Mouse (Mus musculus) layer of hippocampus, adult 9-10 months (tissue): ENCODE results near the gene Higd1c.
"Not testable (repeated sequence)": the region's sequence is repeated elsewhere in the genome, so short reads cannot be mapped to it uniquely, and the experiment has no call there.

Experiments used
- DNase-seq: peaks from one replicate; pipeline ENCODE4 v3.0.0; 2022; ENCODE audit warnings: low spot score

Gene Higd1c

GRCm38 (mm10) chr15:100355876-100356275, 8.5 kb upstream of the Higd1c start:
- no peak for DNase-seq

DNA sequence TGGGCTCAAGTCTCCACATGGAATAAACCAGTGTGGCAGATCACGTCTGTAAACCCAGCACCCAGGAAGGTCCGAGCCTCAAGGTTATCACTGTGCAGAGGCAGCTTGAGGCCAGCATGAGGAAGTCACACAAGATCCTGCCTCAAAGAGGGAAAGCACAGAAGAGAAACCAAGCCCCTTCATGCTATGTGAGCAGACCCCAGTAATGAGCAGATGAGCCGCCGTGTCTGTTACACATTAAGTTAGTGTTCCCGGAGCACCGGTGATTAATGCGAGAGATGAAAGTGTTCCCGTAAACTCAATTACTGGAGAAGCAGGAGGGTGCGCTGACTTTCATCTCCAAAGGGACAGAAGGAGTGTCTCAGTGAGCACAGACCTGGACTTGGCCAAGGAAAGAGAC, 1.6 kb downstream of the Higd1c start:
- DNase-seq, result not testable (repeated sequence)

DNA sequence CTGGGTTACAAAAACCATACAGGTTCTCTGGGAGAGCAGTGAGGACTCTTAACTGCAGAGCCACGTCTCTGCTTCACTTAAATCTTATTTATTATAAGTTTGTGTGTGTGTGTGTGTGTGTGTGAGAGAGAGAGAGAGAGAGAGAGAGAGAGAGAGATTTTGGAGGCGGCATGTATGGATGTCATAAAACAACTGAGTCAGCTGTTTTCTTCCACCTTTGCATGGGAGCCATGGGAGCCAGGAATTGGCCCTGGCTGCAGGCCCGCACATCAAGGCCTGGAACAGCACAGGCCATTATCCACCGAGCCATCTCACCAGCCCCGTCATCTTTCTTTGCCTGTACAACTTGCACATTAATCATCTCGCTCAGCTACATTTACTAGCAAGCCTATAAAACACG, 2.8 kb downstream of the Higd1c start:
- no peak for DNase-seq

GRCm38 (mm10) chr15:100375066-100375465, 10.7 kb downstream of the Higd1c start:
- DNase-seq, result peak; percentile 72

- DNase-seq, result peak; percentile 6
Observed at GRCm38 (mm10) chr15:100377847-100378505, 13.6 kb downstream of the Higd1c start.

DNA sequence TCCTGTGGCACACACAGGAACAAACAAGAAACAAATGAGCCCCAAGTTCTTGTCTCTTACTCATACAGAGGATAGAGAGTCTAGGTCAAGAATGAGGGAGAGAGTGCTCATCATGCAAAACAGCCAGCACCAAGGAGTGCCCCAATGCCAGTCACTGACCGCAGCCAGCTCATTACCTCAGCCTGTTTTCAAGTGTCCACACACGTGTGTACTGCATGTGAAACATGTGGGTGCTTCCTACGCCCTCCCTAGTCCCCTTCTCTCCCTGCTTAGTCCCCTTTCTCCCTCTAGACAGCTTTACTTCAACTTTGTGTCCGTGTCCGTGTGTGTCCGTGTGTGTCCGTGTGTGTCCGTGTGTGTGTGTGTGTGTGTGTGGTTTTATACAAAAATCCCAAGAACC, 15.3 kb downstream of the Higd1c start:
- no peak for DNase-seq

DNA sequence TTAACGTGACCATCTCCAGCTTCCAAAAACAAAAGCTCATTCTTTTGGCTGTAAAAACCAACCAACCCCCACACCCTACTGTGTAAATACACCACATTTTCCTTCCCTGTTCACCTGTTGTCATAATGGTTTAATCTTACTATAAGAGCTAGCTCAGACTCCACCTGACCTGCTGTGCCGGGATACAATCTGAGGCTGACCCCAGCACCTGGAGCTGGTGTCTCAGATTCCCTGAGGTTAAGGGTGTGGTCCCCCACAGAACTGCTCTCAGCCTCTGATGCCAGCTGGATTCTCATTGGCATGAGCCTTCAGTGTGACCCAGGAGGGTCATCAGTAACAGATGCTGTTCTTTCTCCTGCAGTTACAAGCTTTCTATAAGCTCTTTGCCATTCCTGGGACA, 15.8 kb downstream of the Higd1c start:
- DNase-seq, result no peak

- DNase-seq, result no peak
Observed at GRCm38 (mm10) chr15:100385705-100386104, 21.4 kb downstream of the Higd1c start.

DNA sequence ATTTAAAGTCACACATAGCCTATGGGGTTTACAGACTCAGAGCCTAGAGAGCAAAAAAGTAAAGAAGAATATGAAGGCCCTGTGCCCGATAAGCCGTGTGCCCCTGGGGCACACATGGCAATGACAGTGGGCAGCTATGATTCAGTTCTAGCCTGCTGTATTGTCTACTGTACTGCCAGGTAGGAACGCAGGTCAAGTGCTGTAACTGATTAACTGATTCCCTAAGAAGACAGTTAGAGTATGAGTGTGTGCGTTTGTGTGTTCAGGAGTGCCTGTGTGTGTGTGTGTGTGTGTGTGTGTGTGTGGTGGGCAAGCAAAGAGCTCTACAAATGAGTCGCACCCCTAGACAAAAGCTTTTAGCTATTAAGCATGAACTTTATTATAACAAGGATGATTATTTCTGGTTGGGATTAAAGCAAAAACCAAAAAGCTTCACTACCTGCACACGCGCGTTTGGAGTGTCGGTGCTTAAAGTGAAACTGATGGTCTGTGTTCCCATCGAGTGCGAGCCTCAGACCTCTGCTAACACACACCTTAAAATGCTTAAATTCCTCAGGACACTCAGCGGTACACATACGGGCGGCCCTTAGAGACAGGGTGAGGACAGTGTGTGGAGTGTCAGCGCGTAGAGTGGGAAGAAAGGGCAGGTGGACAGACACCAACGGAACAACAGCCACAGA, 23.3 kb downstream of the Higd1c start:
- DNase-seq, result no peak

- DNase-seq, result no peak
Observed at GRCm38 (mm10) chr15:100388224-100388835, 24.0 kb downstream of the Higd1c start.

DNA sequence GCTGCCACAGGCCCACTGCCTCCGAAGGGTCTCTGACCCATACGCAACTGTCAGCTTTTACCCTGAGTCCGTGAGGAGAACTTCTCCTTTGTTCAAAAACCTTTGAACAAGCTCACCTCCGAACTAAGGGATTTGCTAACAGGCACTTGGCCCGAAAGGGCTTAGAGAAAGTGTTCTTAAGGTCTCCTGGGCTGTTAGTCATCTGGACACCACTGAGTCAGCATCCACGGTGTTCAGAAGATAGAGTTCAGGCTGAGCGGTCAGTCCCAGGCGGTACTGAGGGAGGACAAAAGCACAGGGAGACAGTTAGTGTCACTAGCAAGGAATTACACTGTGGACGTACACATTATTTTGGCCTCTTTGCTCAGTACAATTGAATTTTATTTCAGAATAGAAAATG, 24.5 kb downstream of the Higd1c start:
- DNase-seq, result no peak

- no peak for DNase-seq
Observed at GRCm38 (mm10) chr15:100391066-100391465, 26.7 kb downstream of the Higd1c start.

GRCm38 (mm10) chr15:100391599-100391998, 27.3 kb downstream of the Higd1c start:
- DNase-seq, result no peak

- no peak for DNase-seq
Observed at GRCm38 (mm10) chr15:100393016-100393415, 28.7 kb downstream of the Higd1c start.

DNA sequence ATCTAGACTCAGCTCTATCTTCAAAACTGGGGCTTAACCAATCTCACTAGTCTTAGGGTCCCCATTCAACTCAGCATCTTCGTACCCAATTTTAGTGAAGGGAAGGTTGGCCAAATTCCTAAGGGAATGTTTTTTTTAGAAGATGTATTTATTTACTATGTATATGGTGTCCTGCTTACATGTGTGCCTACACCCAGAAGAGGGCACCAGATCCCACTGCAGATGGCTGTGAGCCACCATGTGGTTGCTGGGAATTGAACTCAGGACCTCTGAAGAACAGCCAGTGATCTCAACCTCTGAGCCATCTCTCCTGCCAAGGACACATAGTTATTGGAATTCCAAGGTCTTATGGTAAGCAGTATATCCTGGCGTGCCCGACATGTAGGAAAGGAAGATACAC, 31.2 kb downstream of the Higd1c start:
- DNase-seq, result no peak

GRCm38 (mm10) chr15:100400592-100401250, 36.4 kb downstream of the Higd1c start:
- no peak for DNase-seq

- DNase-seq, result no peak
Observed at GRCm38 (mm10) chr15:100401811-100402210, 37.5 kb downstream of the Higd1c start.

DNA sequence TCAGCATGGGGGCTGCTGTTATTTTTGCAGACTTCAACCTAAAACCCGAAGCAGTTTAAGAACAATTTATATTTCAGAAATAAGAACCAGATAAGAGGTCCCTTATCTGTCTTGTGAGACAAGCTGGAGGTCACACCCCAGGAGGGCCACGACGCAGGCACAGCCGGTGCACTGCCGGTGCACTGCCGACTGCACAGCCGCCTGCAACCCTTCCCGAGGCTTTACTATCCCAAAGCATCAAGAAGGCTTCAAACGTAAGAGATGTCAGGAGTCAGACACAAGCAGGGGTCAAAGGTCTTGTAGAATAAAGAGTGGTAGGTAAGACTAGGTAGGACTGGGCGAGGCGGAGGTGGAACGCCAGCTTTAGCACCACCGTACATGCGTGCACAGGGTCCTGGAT, 38.0 kb downstream of the Higd1c start:
- DNase-seq, result no peak

DNA sequence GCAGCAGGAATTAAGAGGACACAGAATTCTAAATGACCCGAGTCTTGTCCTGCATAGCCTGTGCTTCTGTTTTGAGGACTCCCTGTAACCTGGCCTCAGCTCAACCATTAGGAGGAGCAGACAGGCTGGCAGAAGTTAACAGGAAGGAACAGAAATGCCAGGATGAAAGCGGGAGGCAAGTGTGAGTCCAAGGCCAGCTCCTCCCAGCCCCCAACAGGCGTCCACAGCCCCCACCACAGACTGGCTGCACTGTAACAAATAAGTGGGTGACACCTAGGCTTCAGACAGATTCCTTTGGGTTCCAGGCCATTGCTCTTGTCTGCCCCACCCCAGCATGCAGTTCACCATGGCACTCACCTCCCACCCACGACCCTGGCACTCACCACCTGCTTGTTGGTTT, 38.5 kb downstream of the Higd1c start:
- DNase-seq, result no peak

DNA sequence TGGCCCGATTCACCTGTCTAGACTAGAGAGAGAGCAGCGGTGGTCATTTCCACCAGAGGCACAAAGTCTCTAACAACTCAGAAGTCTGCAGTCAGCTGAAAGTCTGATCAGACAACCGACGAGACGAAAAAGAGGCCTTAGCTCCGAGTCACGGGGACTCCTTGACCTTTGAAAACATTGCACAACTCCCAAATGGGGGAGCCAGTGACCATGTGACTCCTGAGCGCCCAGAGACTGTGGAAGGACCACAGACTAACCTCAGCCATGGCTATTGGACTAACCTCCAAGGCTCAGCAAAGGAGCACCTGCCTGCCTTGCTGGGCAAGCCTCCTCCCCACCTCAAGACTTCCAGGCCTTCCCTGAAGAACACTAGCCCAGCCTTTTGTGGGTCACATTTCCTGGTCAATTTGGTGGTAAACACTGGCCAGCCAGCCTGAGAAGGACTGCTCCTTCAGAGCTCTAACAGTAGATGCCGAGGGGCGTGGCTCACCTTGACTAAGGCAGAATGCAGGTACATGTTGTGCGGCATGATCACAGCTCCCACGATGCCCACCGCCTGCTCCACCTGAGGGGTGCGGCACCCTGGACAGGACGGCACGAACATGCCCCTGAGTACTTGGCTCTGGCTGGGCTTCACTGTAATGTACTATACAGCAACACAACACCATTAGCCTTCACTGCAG, 39.1 kb downstream of the Higd1c start:
- no peak for DNase-seq

GRCm38 (mm10) chr15:100406088-100406487, 41.7 kb downstream of the Higd1c start:
- DNase-seq, result no peak

- DNase-seq, result no peak
Observed at GRCm38 (mm10) chr15:100410918-100411672, 46.8 kb downstream of the Higd1c start.
